Comparison of ENCODE assay signal across 9 mouse cellular contexts in the genomic region with DNA sequence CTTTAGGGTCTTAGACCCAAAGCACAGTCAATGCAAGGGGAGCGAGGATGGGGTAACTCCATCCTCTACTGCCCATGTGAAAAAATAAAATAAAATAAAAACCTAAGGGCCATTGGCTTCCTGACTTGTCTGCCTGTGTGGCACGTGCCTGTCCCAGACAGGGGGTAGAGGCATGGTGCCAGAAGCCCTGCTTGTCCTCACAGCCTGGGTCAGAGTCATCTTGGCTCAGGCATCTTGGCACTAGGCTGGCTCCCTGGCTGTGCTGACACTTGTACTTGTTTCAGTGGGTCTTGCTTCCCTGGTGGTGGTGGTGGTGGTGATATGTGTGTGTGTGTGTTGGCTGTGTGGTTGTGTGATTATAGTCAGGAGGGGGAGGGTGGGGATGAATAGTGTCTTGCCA. TPM values are rescaled to one million over a fixed set of nuclear protein-coding genes. Genes with fewer than 3 reads are reported as not detected.
DNase-seq lines count a peak whose midpoint lies in the region; ATAC-seq lines count a peak whose summit lies in the region.
"Had no signal": no experiment of that assay in that cellular context is flagged by ENCODE, and none has a peak within 500 bp of the region (broad histone marks: within the 10 kb centered on the region; RNA-seq: fewer than 3 reads in every experiment).

No protein-coding gene starts in this region.

- no peak overlapping the region for H3K27ac ChIP-seq in heart, embryonic 11.5 days (ENCODE audit: low read depth, low read length)
- H3K27ac ChIP-seq: stomach, embryonic 15.5 days had no signal

- peak; percentile 98 for DNase-seq in heart, adult 11 months
- peak; percentile 21 for DNase-seq in right cerebral cortex, postnatal 4 days
- no peak for DNase-seq in right cerebral cortex, postnatal 14 days
- DNase-seq in heart, postnatal 10 days, result peak; percentile 85 to 86
- DNase-seq in layer of hippocampus, adult 9-10 months (ENCODE audit: low spot score), result no peak

- H3K4me3 ChIP-seq in heart, embryonic 11.5 days (ENCODE audit: low read depth, low read length), result no peak overlapping the region
- H3K4me3 ChIP-seq: stomach, embryonic 15.5 days had no signal

- ATAC-seq in heart, embryonic 11.5 days (replicated peaks; ENCODE audit: insufficient number of reproducible peaks, low FRiP score, low TSS enrichment), result no peak
- ATAC-seq in CD4-positive, CD25-positive, alpha-beta regulatory T cell, adult 4 months, result no peak
- no peak for ATAC-seq in megakaryocyte progenitor cell, adult 5-6 weeks (replicated peaks; ENCODE audit: poor library complexity)

- H3K27me3 ChIP-seq in heart, embryonic 11.5 days (ENCODE audit: control insufficient read depth, insufficient read depth, low read length), result no peaks in the 10 kb centered on the region
- H3K27me3 ChIP-seq: stomach, embryonic 15.5 days had no signal

- intact Hi-C loops in heart, postnatal 10 days (cut with DNase I), result no loop called here

- no peak overlapping the region for H3K4me2 ChIP-seq in heart, embryonic 11.5 days
- H3K4me2 ChIP-seq: stomach, embryonic 15.5 days had no signal

- no peaks in the 10 kb centered on the region for H3K9me3 ChIP-seq in heart, embryonic 11.5 days (replicated peaks; ENCODE audit: control insufficient read depth, low read length)
- H3K9me3 ChIP-seq: stomach, embryonic 15.5 days had no signal

- 0 out of 2 replicates have a peak, but pooled peaks cover 2% of the 10 kb centered on the region for H3K36me3 ChIP-seq in heart, embryonic 11.5 days (ENCODE audit: control insufficient read depth, insufficient read depth, low read length)
- H3K36me3 ChIP-seq: stomach, embryonic 15.5 days had no signal

- H3K4me1 ChIP-seq in heart, embryonic 11.5 days (ENCODE audit: control insufficient read depth, insufficient read depth, low read length), result peaks cover 15% of the 10 kb centered on the region

- 78% methylated on average over 2 of the region's 2 CpGs for WGBS in heart, embryonic 11.5 days (ENCODE audit: insufficient replicate concordance)

- H3K9ac ChIP-seq in heart, embryonic 11.5 days (ENCODE audit: low read depth, low read length), result no peak overlapping the region
- H3K9ac ChIP-seq: stomach, embryonic 15.5 days had no signal

RNA-seq across cellular contexts. Expression of a gene that starts 4.3 kb away (rescaled TPM):
- 13.7 and 15.5 TPM in 2 replicates for polyA plus RNA-seq in heart, embryonic 11.5 days (2014; fragmentation: Nextera tagmentation; extraction: Ambion mirVana)
- 10 to 100 TPM; 33.8 to 37.3 TPM for total RNA-seq in heart, postnatal 10 days (2021)
- 1 to 10 TPM; 4.5 to 6.0 TPM for polyA plus RNA-seq in CD4-positive, CD25-positive, alpha-beta regulatory T cell, adult 4 months (2017; shearing (Covaris generic))
- 2.3 and 4.0 TPM in 2 replicates for total RNA-seq in megakaryocyte progenitor cell, adult 5-6 weeks (2015)
- total RNA-seq in megakaryocyte progenitor cell, adult 5-6 weeks (2017), result 1.4 and 2.2 TPM in 2 replicates

RNA-seq across cellular contexts. Expression of a gene that starts 46.5 kb away (rescaled TPM):
- polyA plus RNA-seq in heart, embryonic 11.5 days (2014; fragmentation: Nextera tagmentation; extraction: Ambion mirVana), result 15.6 and 18.8 TPM in 2 replicates
- total RNA-seq in heart, postnatal 10 days (2021), result 10 to 100 TPM; 12.5 to 13.8 TPM
- polyA plus RNA-seq in CD4-positive, CD25-positive, alpha-beta regulatory T cell, adult 4 months (2017; shearing (Covaris generic)), result 10 to 100 TPM; 29.0 to 60.4 TPM
- total RNA-seq in megakaryocyte progenitor cell, adult 5-6 weeks (2015), result 30.4 and 34.9 TPM in 2 replicates
- total RNA-seq in megakaryocyte progenitor cell, adult 5-6 weeks (2017), result 25.4 and 30.7 TPM in 2 replicates

Comparison
In these comparisons a context has a peak if more than half of its experiments do, and no peak if none do; other contexts are left out.
1. DNase-seq: peak in heart, adult 11 months (single experiment), right cerebral cortex, postnatal 4 days (single experiment) and heart, postnatal 10 days (2 of 2); none in right cerebral cortex, postnatal 14 days (single experiment) and layer of hippocampus, adult 9-10 months (single experiment).
2. RNA of a gene that starts 4.3 kb away (total RNA-seq): 33.8 to 37.3 TPM in heart, postnatal 10 days; 1.4 to 4.0 TPM in megakaryocyte progenitor cell, adult 5-6 weeks; every median in the first group is over 4 times any median in the second.